Mouse (Mus musculus) bone marrow macrophage, adult 2 months (primary cell): ENCODE measurements around the gene Stk16. TPM values are rescaled to one million over a fixed set of nuclear protein-coding genes. Genes with fewer than 3 reads are reported as not detected.

Experiments
- H3K27ac ChIP-seq: 2 replicates; pipeline ENCODE4 v1.5.1; 2012; ENCODE audit warnings: low read depth, low read length; ENCODE audit not compliant: insufficient read depth
- H3K4me1 ChIP-seq: 2 replicates; pipeline ENCODE4 v1.6.1; 2012; ENCODE audit warnings: low read length; ENCODE audit not compliant: control insufficient read depth, insufficient read depth
- H3K4me3 ChIP-seq: 2 replicates; pipeline ENCODE4 v1.5.1; 2012; ENCODE audit warnings: mild to moderate bottlenecking, low read length, moderate library complexity; ENCODE audit not compliant: insufficient read depth
- CTCF ChIP-seq: IDR thresholded peaks from 2 replicates; pipeline ENCODE4 v1.5.1; 2012; ENCODE audit warnings: low read depth, mild to moderate bottlenecking, low read length, moderate library complexity
- POLR2A ChIP-seq: IDR thresholded peaks from 2 replicates; pipeline ENCODE4 v1.6.1; 2012; ENCODE audit warnings: mild to moderate bottlenecking, low read depth, low read length, borderline replicate concordance
- polyA plus RNA-seq: library from polyadenylated mRNA; stranded (reverse); fragments of >200 nt; gene quantifications from 2 replicates; pipeline ENCODE4 v1.2.4, GENCODE M21; 2012; ENCODE audit not compliant: missing spikeins, insufficient read depth, insufficient read length

The Stk16 gene
- polyA plus RNA-seq, 1 experiment = 41.9 TPM

- TF ChIP-seq CTCF = no peak
- TF ChIP-seq POLR2A = no peak
- H3K4me3 ChIP-seq = no peak within 1 kb of the TSS; the same call in 1 of the 2 replicates
- H3K27ac ChIP-seq = no peak within 1 kb of the TSS
- peaks cover 4% of the 10 kb centered on the region; the same call in 1 of the 2 replicates for H3K4me1 ChIP-seq
Measured at GRCm38 (mm10) chr1:75264091-75264880, 53.6 kb downstream of the Stk16 start, which contains the start of gene Ptprn. TSS of gene Ptprn (minus strand) at chr1:75264502.

Other genes with a start within 250 kb of the Stk16 start
- 5.1 and 6.3 TPM in 2 replicates for gene Nhej1, start 85.6 kb upstream of the Stk16 start, polyA plus RNA-seq
- gene Slc23a3, start 76.9 kb upstream of the Stk16 start, polyA plus RNA-seq = not detected in 2 replicates
- gene Cnppd1, start 68.1 kb upstream of the Stk16 start, polyA plus RNA-seq = 92.2 and 101 TPM in 2 replicates
- gene Retreg2, start 68.1 kb upstream of the Stk16 start, polyA plus RNA-seq = 107 and 113 TPM in 2 replicates
- gene Zfand2b, start 42.2 kb upstream of the Stk16 start, polyA plus RNA-seq = 28.3 and 34.6 TPM in 2 replicates
- gene Abcb6, start 30.4 kb upstream of the Stk16 start, polyA plus RNA-seq = 16.6 and 18.6 TPM in 2 replicates
- gene Ankzf1, start 18.7 kb upstream of the Stk16 start, polyA plus RNA-seq = 19.6 and 29.7 TPM in 2 replicates
- gene Atg9a, start 18.6 kb upstream of the Stk16 start, polyA plus RNA-seq = 30.2 and 33.5 TPM in 2 replicates
- gene Glb1l, start within 50 bp of the Stk16 start, polyA plus RNA-seq = 27.1 and 28.0 TPM in 2 replicates
- gene Tuba4a, start 9.0 kb downstream of the Stk16 start, polyA plus RNA-seq = 38.7 and 47.0 TPM in 2 replicates
- gene A630095N17Rik, start 21.3 kb downstream of the Stk16 start, polyA plus RNA-seq = not detected in 2 replicates
- gene Dnajb2, start 25.6 kb downstream of the Stk16 start, polyA plus RNA-seq = 6.7 and 10.7 TPM in 2 replicates
- gene Ptprn, start 53.7 kb downstream of the Stk16 start, polyA plus RNA-seq = 0.60 and 0.94 TPM in 2 replicates
- gene Resp18, start 67.6 kb downstream of the Stk16 start, polyA plus RNA-seq = not detected in 2 replicates
- 39.3 and 43.3 TPM in 2 replicates for gene Dnpep, start 107.2 kb downstream of the Stk16 start, polyA plus RNA-seq
- gene Des, start 149.5 kb downstream of the Stk16 start, polyA plus RNA-seq = 0.70 TPM in 1 of 2 replicates, not detected in the other
- gene Speg, start 164.5 kb downstream of the Stk16 start, polyA plus RNA-seq = 32.4 and 36.2 TPM in 2 replicates
- 79.2 and 89.6 TPM in 2 replicates for gene Gmppa, start 225.1 kb downstream of the Stk16 start, polyA plus RNA-seq
- gene Asic4, start 239.6 kb downstream of the Stk16 start, polyA plus RNA-seq = not detected in 2 replicates